Mouse (Mus musculus): ENCODE data around the gene Gng2. TPM values are rescaled to one million over a fixed set of nuclear protein-coding genes. Genes with fewer than 3 reads are reported as not detected.
"Not testable (repeated sequence)": the region's sequence is repeated elsewhere in the genome, so short reads cannot be mapped to it uniquely, and the experiment has no call there.

Gng2 gene
- polyA plus RNA-seq, 1 experiment from 2014 or later: 11.8 TPM

DNA sequence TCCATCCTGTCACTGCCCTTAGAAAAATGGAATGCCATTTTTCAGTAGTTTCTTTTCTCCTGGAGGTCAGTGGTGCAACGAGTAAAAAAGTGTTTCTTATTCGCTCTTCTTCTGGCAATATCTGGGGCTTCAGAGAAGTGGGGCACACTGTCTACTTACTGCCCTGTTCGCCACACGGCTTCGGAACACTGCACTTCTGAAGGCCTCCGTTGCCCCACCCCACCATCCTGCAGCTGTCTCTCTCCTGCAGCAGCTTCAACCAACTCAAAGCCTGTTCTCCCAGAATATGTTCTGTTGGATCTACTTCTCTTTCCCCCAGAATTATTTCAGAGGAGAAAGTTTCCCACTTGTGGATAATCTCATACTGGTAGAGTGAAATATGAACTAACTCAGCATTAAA is 52.3 kb downstream of the Gng2 start:
- no peak overlapping the region for H3K4me3 ChIP-seq
- H3K36me3 ChIP-seq: no peaks in the 10 kb centered on the region
- peaks cover 37% of the 10 kb centered on the region for H3K4me1 ChIP-seq
- no peaks in the 10 kb centered on the region for H3K9me3 ChIP-seq (replicated peaks)
- no peak for ATAC-seq
- WGBS (ENCODE audit: insufficient replicate concordance): 71% methylated on average over 6 of the region's 6 CpGs
- no peaks in the 10 kb centered on the region for H3K27me3 ChIP-seq (replicated peaks)
- H3K27ac ChIP-seq: no peak overlapping the region
- no peak overlapping the region for H3K4me2 ChIP-seq
- no peak overlapping the region for H3K9ac ChIP-seq

DNA sequence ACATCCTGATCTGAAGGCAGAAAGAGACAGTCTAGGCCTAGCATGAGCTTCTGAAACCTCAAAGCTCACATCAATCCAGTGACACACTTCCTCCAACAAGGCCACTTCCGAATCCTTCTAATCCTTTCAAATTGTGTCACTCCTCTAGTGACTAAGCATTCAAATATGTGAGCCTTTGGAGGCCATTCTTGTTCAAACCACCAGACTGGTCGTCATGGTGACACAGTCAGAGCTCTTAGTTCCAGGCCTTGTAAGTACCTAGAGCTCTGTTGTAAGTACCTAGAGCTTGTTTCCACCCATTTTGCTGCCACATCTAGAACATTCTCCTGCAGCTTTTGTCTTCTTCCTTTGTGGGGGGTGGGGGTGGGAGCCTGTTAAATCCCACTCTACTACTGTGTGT is 53.3 kb downstream of the Gng2 start:
- H3K27ac ChIP-seq: no peak overlapping the region
- peaks cover 37% of the 10 kb centered on the region for H3K4me1 ChIP-seq
- H3K4me2 ChIP-seq: no peak overlapping the region
- no peaks in the 10 kb centered on the region for H3K9me3 ChIP-seq (replicated peaks)
- H3K36me3 ChIP-seq: no peaks in the 10 kb centered on the region
- H3K27me3 ChIP-seq (replicated peaks): no peaks in the 10 kb centered on the region
- H3K4me3 ChIP-seq: no peak overlapping the region
- no peak for ATAC-seq
- WGBS (ENCODE audit: insufficient replicate concordance): 71% methylated on average over 2 of the region's 2 CpGs
- no peak overlapping the region for H3K9ac ChIP-seq

DNA sequence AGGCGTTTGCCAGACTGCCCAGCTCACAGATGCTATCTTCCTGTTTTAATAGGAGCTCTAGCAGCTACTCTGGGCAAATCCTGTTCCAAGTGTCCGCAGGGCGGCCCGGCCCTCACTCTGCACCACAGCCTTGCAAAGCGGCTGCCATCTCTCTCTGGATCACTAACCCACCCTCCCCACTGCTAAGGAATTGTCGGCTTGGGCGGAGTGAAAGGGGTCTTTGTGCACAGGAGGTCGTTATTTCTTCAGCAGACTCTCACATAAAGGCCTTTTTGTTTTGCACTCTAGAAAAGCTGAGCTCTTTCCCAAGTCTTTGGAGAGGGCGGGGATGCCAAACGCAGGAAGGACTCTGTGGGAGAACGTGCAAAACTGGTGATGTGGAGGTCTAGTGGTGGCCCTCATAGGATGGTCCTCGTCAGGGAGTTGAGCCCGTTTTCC is 57.2 kb downstream of the Gng2 start:
- ATAC-seq: no peak
- 71% methylated on average over 13 of the region's 13 CpGs for WGBS (ENCODE audit: insufficient replicate concordance)
- H3K27me3 ChIP-seq (replicated peaks): no peaks in the 10 kb centered on the region

DNA sequence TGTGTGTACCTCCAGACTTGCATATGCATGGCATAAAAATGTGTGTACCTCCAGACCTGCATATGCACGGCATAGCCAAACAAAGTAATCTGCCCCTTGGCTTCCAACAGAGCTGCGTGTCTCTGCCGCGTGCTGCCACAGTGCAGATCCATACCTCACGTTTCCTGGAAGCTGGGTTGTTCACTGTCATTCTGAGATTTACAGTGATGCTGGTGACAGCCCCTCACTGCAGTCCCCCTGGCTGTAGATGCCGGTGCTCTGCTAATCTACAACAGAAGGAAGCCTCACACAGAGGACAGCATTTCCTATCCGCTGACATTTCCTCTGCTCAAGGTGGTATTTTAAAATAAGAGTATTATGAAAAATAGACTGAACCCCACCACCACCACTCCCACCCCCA is 57.6 kb downstream of the Gng2 start:
- 0 out of 2 replicates have a peak, but pooled peaks cover under 1% of the 10 kb centered on the region for H3K4me1 ChIP-seq
- ATAC-seq: no peak
- H3K27me3 ChIP-seq (replicated peaks): no peaks in the 10 kb centered on the region
- 65% methylated on average over 7 of the region's 7 CpGs for WGBS (ENCODE audit: insufficient replicate concordance)
- no peaks in the 10 kb centered on the region for H3K9me3 ChIP-seq (replicated peaks)
- no peak overlapping the region for H3K4me2 ChIP-seq
- H3K27ac ChIP-seq: no peak overlapping the region
- no peaks in the 10 kb centered on the region for H3K36me3 ChIP-seq
- no peak overlapping the region for H3K4me3 ChIP-seq
- no peak overlapping the region for H3K9ac ChIP-seq

More for the DNA sequence above, 57.2 kb downstream of the Gng2 start:
- no peak overlapping the region for H3K9ac ChIP-seq
- H3K27ac ChIP-seq: no peak overlapping the region
- H3K9me3 ChIP-seq (replicated peaks): no peaks in the 10 kb centered on the region
- no peak overlapping the region for H3K4me3 ChIP-seq
- peaks cover 5% of the 10 kb centered on the region for H3K4me1 ChIP-seq
- no peaks in the 10 kb centered on the region for H3K36me3 ChIP-seq
- no peak overlapping the region for H3K4me2 ChIP-seq

DNA sequence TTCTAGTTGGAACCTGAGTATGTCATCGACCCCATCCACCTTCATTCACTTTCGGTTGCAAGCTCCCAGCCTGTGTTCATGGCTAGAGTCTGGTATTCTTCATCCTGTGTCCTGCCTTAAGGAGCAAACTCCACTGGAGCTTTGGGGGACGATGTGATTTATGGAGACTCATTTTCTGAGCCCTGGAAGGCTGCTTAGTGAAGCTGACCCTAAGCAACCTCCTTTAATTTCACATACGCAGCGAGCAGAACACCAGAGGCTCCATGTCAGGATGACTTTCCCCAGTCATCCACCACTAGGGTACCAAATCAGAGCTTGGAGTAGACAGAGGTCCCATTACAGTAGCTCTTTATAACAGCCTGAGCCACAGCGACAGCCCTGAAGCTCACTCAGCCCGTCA is 59.9 kb downstream of the Gng2 start:
- no peak for ATAC-seq
- Histone ChIP-seq H3K4me1 (no peaks in the 10 kb centered on the region), H3K9me3 (replicated peaks) (no peaks in the 10 kb centered on the region), H3K4me2 (no peak overlapping the region), H3K27ac (no peak overlapping the region), H3K27me3 (replicated peaks) (no peaks in the 10 kb centered on the region), H3K9ac (no peak overlapping the region), H3K36me3 (no peaks in the 10 kb centered on the region), H3K4me3 (no peak overlapping the region)
- 81% methylated on average over 7 of the region's 7 CpGs for WGBS (ENCODE audit: insufficient replicate concordance)

DNA sequence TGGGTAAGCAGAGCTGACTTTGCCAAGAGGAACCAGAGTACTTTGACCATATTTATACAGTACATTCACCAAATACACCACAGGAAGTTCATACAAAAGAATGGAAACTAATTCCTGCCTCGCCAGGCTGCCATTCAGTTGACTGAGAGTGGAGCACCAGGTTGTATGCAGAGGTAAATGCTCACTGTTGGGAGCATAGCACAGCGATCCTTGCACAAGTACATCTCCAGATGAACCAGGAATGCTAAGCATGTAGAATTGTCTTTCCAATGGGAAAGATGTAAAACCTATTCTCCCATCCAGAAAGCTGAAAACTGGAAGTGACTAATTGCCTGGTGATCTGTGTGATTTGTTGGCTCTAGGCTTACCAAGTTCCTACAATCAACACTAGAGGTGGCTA is 61.1 kb downstream of the Gng2 start:
- H3K4me1 ChIP-seq: no peaks in the 10 kb centered on the region
- no peaks in the 10 kb centered on the region for H3K9me3 ChIP-seq (replicated peaks)
- H3K4me3 ChIP-seq: no peak overlapping the region
- no peak overlapping the region for H3K4me2 ChIP-seq
- H3K27ac ChIP-seq: no peak overlapping the region
- H3K36me3 ChIP-seq: no peaks in the 10 kb centered on the region
- no peak overlapping the region for H3K9ac ChIP-seq
- H3K27me3 ChIP-seq (replicated peaks): no peaks in the 10 kb centered on the region
- 66% methylated on average over 2 of the region's 2 CpGs for whole genome bisulfite sequencing (ENCODE audit: insufficient replicate concordance)
- no peak for ATAC-seq

DNA sequence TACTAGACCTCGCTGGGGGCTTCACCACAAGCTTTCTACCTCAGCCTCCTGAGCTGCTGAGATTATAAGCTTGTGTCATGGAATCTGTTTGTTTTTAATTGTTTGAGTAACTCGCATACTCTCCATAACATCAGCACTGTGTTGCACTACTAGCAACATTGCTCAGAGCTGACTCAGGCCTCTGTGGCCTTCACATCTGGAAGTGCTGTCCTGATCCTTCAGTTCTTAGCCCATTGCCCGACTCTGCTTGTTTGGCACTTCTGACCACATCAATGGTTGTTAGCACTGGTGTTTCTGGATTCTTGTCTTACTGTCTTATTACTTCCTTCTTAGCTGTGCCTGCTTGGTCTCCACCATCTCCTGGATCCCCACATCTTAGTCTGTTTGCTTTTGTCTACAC is 64.5 kb downstream of the Gng2 start:
- H3K9ac ChIP-seq: no peak overlapping the region
- no peak overlapping the region for H3K4me2 ChIP-seq
- no peaks in the 10 kb centered on the region for H3K9me3 ChIP-seq (replicated peaks)
- H3K36me3 ChIP-seq: no peaks in the 10 kb centered on the region
- no peak overlapping the region for H3K4me3 ChIP-seq
- ATAC-seq: no peak
- no peaks in the 10 kb centered on the region for H3K27me3 ChIP-seq (replicated peaks)
- no peak overlapping the region for H3K27ac ChIP-seq
- H3K4me1 ChIP-seq: no peaks in the 10 kb centered on the region
- WGBS (ENCODE audit: insufficient replicate concordance): 62% methylated on average over 3 of the region's 3 CpGs

DNA sequence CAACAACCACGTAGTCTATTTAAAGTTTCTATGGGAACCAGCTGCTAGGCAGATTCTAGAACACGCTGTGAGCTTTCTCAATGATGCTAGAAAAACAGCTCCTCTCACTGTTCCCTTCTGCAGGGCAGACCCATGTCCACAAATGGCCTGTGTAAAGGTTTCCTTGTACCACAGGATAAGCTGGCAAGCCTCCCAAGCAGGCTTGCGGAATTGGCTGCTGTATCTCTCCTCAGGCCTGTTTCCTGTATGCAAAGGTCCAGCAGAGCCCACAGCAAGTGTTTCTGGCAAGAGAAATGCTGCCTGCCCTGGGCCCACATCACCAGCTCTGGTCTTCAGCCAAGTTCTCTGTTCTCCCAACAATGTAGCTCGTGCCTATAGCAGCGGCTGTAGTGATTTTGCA is 71.8 kb downstream of the Gng2 start:
- H3K27ac ChIP-seq: no peak overlapping the region
- 0 out of 2 replicates have a peak, but pooled peaks cover 2% of the 10 kb centered on the region for H3K4me1 ChIP-seq
- H3K9me3 ChIP-seq (replicated peaks): no peaks in the 10 kb centered on the region
- H3K4me2 ChIP-seq: no peak overlapping the region
- no peak overlapping the region for H3K4me3 ChIP-seq
- H3K36me3 ChIP-seq: no peaks in the 10 kb centered on the region
- WGBS (ENCODE audit: insufficient replicate concordance): 61% methylated on average over 5 of the region's 5 CpGs
- ATAC-seq: no peak
- no peaks in the 10 kb centered on the region for H3K27me3 ChIP-seq (replicated peaks)
- no peak overlapping the region for H3K9ac ChIP-seq

DNA sequence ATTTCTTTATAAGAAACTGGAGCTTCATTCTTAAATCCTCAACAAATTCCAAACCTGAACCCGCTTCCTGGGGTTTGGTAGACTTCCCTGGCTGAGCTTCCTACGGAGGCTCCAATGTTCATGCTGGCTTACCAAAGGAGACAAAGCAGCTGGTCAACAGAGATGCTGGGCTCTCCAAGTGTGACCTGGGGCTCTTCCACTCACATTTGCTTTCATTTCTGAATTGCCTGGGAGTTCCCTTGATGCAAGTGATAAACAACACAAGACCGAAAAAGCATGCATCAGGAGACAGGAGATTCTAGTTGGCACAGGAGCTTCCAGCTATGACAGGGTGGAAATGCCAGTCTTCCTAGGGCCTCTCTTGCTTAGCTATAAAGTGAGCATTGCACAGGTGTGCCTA is 72.6 kb downstream of the Gng2 start:
- WGBS (ENCODE audit: insufficient replicate concordance): 69% methylated on average over 3 of the region's 3 CpGs
- H3K27ac ChIP-seq: no peak overlapping the region
- ATAC-seq: no peak

DNA sequence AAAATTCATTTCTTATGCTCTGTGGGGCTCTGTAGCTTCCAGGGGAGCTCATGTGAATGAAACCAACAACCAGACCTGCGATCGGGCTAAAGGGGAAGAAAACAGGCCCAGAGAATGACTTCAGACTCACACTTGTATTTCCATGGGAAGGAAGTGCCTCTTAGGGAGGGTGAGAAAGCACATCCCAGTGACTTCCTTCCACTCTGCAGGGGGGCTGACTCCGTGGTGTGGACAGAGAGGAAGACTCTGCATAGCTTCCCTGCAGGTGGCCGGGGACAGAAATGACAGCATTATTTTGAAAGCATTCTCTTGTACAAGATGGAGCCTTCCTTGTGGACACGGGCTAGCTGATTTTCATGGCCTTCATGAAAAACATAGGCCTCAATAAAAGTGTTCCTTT is 73.4 kb downstream of the Gng2 start:
- 31% methylated on average over 5 of the region's 5 CpGs for WGBS (ENCODE audit: insufficient replicate concordance)
- H3K27ac ChIP-seq: 0 out of 2 replicates have a peak overlapping the region, but pooled peaks have one; percentile 25
- H3K4me2 ChIP-seq: no peak overlapping the region
- H3K9me3 ChIP-seq (replicated peaks): no peaks in the 10 kb centered on the region
- H3K4me1 ChIP-seq: 0 out of 2 replicates have a peak, but pooled peaks cover 2% of the 10 kb centered on the region
- H3K9ac ChIP-seq: no peak overlapping the region
- no peaks in the 10 kb centered on the region for H3K36me3 ChIP-seq
- no peaks in the 10 kb centered on the region for H3K27me3 ChIP-seq (replicated peaks)
- ATAC-seq: no peak
- no peak overlapping the region for H3K4me3 ChIP-seq

More for the DNA sequence above, 72.6 kb downstream of the Gng2 start:
- H3K9me3 ChIP-seq (replicated peaks): no peaks in the 10 kb centered on the region
- H3K27me3 ChIP-seq (replicated peaks): no peaks in the 10 kb centered on the region
- H3K4me2 ChIP-seq: no peak overlapping the region
- no peak overlapping the region for H3K4me3 ChIP-seq
- H3K9ac ChIP-seq: no peak overlapping the region
- no peaks in the 10 kb centered on the region for H3K36me3 ChIP-seq
- 0 out of 2 replicates have a peak, but pooled peaks cover 2% of the 10 kb centered on the region for H3K4me1 ChIP-seq

DNA sequence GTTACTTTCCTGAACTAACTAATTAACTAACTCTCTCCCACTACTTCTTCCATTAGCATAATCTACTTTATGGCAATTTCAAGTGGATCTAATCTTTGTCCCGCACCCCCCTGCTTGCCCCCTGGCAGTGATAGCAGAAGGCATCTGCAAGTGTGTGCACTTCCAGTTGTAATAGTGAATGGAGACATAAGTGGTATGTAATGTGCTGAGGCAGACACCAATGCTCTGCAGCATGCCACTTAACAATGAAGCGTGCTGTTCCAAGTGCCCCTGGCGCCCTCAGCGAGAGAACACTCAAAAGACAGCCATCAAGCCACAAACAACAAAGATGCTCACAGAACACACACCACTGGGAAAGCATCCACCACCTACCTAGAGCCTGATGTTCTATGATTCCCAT is 76.9 kb downstream of the Gng2 start:
- 92% methylated on average over 4 of the region's 4 CpGs for WGBS (ENCODE audit: insufficient replicate concordance)
- H3K27ac ChIP-seq: no peak overlapping the region
- no peak for ATAC-seq

DNA sequence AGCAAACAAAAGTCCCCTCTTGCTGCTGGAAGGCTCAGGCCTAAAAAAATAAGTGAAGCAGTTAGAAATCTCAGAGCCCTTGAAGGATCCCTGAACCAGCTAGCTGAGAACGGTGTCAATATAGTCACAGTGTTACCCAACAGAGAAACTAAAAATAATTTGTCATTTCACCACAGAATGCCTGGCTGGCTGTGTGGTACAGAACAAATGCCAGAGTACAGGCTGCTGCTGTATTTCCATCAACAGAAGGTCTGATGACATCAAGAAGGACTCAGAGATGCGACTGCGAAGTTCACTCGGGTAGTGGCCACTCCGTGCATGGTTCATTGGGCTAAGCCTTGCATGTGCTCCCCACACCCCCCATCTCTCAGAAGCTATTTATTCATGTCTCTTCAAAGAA is 89.9 kb downstream of the Gng2 start:
- Histone ChIP-seq H3K27ac (no peak overlapping the region), H3K4me1 (no peaks in the 10 kb centered on the region), H3K27me3 (replicated peaks) (no peaks in the 10 kb centered on the region), H3K36me3 (peaks cover 6% of the 10 kb centered on the region; the same call in 1 of the 2 replicates), H3K9me3 (replicated peaks) (no peaks in the 10 kb centered on the region), H3K9ac (no peak overlapping the region), H3K4me3 (no peak overlapping the region), H3K4me2 (no peak overlapping the region)
- WGBS (ENCODE audit: insufficient replicate concordance): 81% methylated on average over 5 of the region's 5 CpGs
- ATAC-seq: no peak

More for the DNA sequence above, 76.9 kb downstream of the Gng2 start:
- no peak overlapping the region for H3K9ac ChIP-seq
- no peaks in the 10 kb centered on the region for H3K27me3 ChIP-seq (replicated peaks)
- H3K4me3 ChIP-seq: no peak overlapping the region
- no peaks in the 10 kb centered on the region for H3K4me1 ChIP-seq
- no peak overlapping the region for H3K4me2 ChIP-seq
- H3K9me3 ChIP-seq (replicated peaks): no peaks in the 10 kb centered on the region
- no peaks in the 10 kb centered on the region for H3K36me3 ChIP-seq

DNA sequence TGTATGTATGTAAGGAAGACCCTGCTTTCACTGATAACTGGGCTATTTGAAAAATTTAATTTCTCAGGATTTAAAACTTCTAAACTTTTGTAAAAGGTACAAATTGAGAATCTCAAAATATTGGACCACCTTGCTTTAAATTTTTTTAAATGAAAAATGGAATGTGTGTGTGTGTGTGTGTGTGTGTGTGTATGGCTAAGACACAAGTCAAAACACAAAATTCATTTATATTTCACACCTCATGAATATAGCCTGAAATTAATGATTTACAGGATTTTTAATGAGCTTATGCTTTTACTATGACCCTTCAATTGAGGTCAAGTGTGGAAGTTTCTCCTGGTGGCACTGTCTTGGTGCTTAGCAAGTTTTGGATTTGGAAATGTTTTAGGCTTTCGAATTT is 93.0 kb downstream of the Gng2 start:
- H3K36me3 ChIP-seq; H3K27ac ChIP-seq; ATAC-seq; H3K9ac ChIP-seq; H3K9me3 ChIP-seq (replicated peaks); H3K4me2 ChIP-seq; H3K27me3 ChIP-seq (replicated peaks); H3K4me3 ChIP-seq; H3K4me1 ChIP-seq: not testable (repeated sequence)
- 72% methylated on average over 1 of the region's 1 CpGs for WGBS (ENCODE audit: insufficient replicate concordance)

Measured in liver, embryonic 12.5 days (tissue).